Mouse (Mus musculus): ENCODE measurements around the gene Ypel3.

Gene Ypel3

DNA sequence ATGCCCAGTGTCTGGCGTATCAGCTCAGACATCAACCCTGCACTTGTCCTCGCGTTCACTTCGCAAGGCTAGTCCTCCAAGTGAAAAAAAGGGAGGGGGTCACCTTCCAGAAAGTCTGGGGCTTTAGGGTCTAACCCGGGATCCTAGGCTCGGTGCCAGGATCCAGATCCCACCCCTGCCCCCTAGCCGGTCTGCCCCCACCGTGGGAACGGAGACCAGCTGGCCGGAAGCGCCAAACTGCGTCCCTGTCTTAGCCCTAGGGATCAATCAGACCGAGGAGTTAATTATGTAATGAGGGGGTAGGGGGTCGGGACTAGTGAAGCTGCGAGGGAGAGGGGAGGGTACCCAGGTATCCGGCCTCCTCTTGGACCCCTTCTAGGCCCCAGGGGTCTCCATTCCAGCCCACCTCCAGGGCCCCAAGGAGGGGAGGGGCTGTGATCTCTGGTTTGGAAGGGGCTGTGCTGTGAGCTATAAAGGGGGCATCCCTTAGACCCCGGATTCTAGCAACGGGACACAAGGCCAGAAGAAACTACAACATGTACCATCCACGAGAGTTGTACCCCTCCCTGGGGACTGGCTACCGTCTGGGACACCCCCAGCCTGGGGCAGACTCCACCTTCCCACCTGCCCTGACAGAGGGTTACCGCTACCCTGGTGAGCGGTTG, 4.3 kb downstream of the Ypel3 start, which contains the start of gene Tbx6:
Tbx6 (plus strand) TSS at position 513 of the 665 bp plus-strand sequence.
- peaks cover 82% of the 10 kb centered on the region for H3K4me1 ChIP-seq (replicated peaks; ENCODE audit: low read depth, low read length)
- no peaks in the 10 kb centered on the region for H3K9me3 ChIP-seq (ENCODE audit: low read length)
- no peaks in the 10 kb centered on the region for H3K27me3 ChIP-seq (ENCODE audit: insufficient read depth, low read length)
- peak within 1 kb of the TSS; percentile 55 for H3K4me3 ChIP-seq (replicated peaks; ENCODE audit: low read length)
- H3K36me3 ChIP-seq (ENCODE audit: insufficient read depth, low read length): peaks cover 59% of the 10 kb centered on the region
- TF ChIP-seq NANOG (IDR thresholded peaks at IDR 0.05; ENCODE audit: borderline replicate concordance, low read length): no peak

DNA sequence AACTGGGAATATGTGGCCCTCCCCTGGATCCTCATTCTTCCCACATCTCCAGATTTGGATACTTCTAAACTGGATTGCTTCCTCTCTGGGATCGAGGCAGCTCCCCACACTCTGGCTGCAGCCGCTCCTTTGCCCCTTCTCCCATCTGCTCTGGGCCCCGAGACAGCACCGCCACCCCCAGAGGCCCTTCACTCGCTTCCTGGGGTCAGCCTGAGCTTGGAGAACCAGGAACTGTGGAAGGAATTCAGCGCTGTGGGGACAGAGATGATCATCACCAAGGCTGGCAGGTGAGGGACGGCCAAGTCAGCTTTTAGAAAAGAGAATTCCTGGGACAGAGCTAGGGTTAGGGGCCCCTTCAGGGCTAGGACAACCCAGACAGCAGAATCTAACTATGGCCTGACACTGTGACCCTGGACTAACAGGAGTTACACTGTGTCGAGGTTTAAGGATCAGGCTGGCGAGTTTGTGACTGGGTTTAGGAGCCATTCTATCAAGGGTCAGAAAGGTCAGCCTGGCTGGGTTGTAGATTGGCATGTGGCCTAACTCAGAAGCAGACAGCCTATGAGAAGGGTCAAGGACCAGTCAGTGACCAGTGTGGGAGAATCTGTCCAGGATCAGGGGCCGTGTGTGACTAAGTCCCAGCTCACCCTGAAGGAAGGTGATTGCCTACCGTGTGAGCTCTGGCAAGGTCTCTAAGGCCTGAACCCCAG, 5.1 kb downstream of the Ypel3 start:
- Histone ChIP-seq H3K4me3 (replicated peaks; ENCODE audit: low read length) (peak overlapping the region; percentile 55; the same call in 1 of the 2 replicates), H3K36me3 (ENCODE audit: insufficient read depth, low read length) (peaks cover 66% of the 10 kb centered on the region), H3K27me3 (ENCODE audit: insufficient read depth, low read length) (no peaks in the 10 kb centered on the region), H3K9me3 (ENCODE audit: low read length) (no peaks in the 10 kb centered on the region), H3K4me1 (replicated peaks; ENCODE audit: low read depth, low read length) (peaks cover 85% of the 10 kb centered on the region)
- TF ChIP-seq CTCF (conservative IDR thresholded peaks at IDR 0.05; ENCODE audit: low read length) (no peak), NANOG (IDR thresholded peaks at IDR 0.05; ENCODE audit: borderline replicate concordance, low read length) (no peak), POU5F1 (IDR thresholded peaks at IDR 0.05; ENCODE audit: borderline replicate concordance, low read length) (no peak)

GRCm38 (mm10) chr7:126782693-126783092, 5.9 kb downstream of the Ypel3 start:
- Histone ChIP-seq H3K9me3 (ENCODE audit: low read length) (no peaks in the 10 kb centered on the region), H3K4me1 (replicated peaks; ENCODE audit: low read depth, low read length) (peaks cover 87% of the 10 kb centered on the region), H3K36me3 (ENCODE audit: insufficient read depth, low read length) (peaks cover 74% of the 10 kb centered on the region), H3K27me3 (ENCODE audit: insufficient read depth, low read length) (no peaks in the 10 kb centered on the region), H3K4me3 (replicated peaks; ENCODE audit: low read length) (no peak overlapping the region)
- TF ChIP-seq CTCF (conservative IDR thresholded peaks at IDR 0.05; ENCODE audit: low read length): no peak
- no peak for TF ChIP-seq POU5F1 (IDR thresholded peaks at IDR 0.05; ENCODE audit: borderline replicate concordance, low read length)
- TF ChIP-seq NANOG (IDR thresholded peaks at IDR 0.05; ENCODE audit: borderline replicate concordance, low read length): no peak

DNA sequence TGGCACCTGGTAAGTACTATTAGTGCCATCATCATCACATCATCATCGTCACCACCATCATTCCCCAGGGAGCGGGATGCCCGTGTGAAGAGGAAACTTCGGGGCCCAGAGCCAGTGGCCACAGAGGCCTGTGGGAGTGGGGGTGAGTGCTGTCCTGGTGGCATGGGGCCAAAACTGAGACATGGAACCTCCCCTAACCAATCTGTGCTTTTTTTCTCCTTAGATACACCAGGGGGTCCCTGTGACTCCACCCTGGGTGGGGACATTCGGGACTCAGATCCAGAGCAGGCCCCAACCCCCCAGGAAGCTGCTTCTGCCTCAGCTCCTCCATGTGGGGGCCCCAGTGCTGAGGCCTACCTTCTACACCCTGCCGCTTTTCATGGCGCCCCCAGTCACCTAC, 7.7 kb downstream of the Ypel3 start:
- peaks cover 89% of the 10 kb centered on the region for H3K4me1 ChIP-seq (replicated peaks; ENCODE audit: low read depth, low read length)
- no peaks in the 10 kb centered on the region for H3K27me3 ChIP-seq (ENCODE audit: insufficient read depth, low read length)
- no peaks in the 10 kb centered on the region for H3K9me3 ChIP-seq (ENCODE audit: low read length)
- H3K4me3 ChIP-seq (replicated peaks; ENCODE audit: low read length): no peak overlapping the region; the same call in 1 of the 2 replicates
- no peak for TF ChIP-seq CTCF (conservative IDR thresholded peaks at IDR 0.05; ENCODE audit: low read length)
- no peak for TF ChIP-seq NANOG (IDR thresholded peaks at IDR 0.05; ENCODE audit: borderline replicate concordance, low read length)
- no peak for TF ChIP-seq POU5F1 (IDR thresholded peaks at IDR 0.05; ENCODE audit: borderline replicate concordance, low read length)
- peaks cover 76% of the 10 kb centered on the region for H3K36me3 ChIP-seq (ENCODE audit: insufficient read depth, low read length)

DNA sequence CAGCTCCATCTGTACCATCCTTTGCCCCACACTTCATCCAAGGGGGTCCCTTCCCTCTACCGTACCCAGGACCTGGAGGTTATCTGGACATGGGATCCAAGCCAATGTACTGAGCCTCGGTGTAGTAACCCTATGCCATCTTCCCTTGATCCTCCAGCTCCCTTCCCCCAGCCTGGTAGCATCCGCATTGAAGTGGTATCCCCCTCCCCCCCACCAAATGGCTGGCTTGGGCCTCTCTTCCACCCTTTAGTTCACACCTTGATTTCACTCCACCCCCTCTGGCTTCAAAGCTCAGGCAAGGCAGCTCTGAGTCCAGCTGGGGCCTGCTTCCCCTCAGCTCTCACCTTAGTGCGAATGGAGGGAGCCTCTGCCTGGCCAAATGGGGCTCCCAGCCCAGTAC, 8.3 kb downstream of the Ypel3 start:
- no peak for TF ChIP-seq CTCF (conservative IDR thresholded peaks at IDR 0.05; ENCODE audit: low read length)
- TF ChIP-seq NANOG (IDR thresholded peaks at IDR 0.05; ENCODE audit: borderline replicate concordance, low read length): no peak
- no peak for TF ChIP-seq POU5F1 (IDR thresholded peaks at IDR 0.05; ENCODE audit: borderline replicate concordance, low read length)

DNA sequence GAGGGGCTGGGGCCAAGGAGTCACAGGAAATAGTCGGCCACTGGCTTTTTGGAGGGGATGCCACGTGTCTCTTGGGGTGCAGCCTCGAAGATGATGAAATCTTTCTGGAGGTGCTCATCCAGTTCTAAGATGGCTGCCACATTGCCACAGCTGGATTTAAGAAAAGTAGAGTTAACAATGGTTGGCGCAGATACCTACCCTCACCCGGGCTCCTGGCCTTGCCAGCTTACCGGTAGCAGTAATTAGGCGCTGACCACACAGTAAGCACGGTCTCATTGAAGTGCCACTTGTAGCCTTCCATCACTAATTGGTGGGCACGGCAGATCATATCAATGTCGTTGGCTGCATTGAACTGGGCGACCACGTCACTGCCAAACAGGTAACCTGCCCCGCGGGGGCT, 9.4 kb downstream of the Ypel3 start:
- Histone ChIP-seq H3K4me1 (replicated peaks; ENCODE audit: low read depth, low read length) (peaks cover 91% of the 10 kb centered on the region), H3K9me3 (ENCODE audit: low read length) (no peaks in the 10 kb centered on the region), H3K36me3 (ENCODE audit: insufficient read depth, low read length) (peaks cover 91% of the 10 kb centered on the region), H3K4me3 (replicated peaks; ENCODE audit: low read length) (no peak overlapping the region), H3K27me3 (ENCODE audit: insufficient read depth, low read length) (no peaks in the 10 kb centered on the region)
- TF ChIP-seq CTCF (conservative IDR thresholded peaks at IDR 0.05; ENCODE audit: low read length) (no peak), POU5F1 (IDR thresholded peaks at IDR 0.05; ENCODE audit: borderline replicate concordance, low read length) (no peak), NANOG (IDR thresholded peaks at IDR 0.05; ENCODE audit: borderline replicate concordance, low read length) (no peak)

More for the DNA sequence above, 8.3 kb downstream of the Ypel3 start:
- Histone ChIP-seq H3K4me1 (replicated peaks; ENCODE audit: low read depth, low read length) (peaks cover 90% of the 10 kb centered on the region), H3K4me3 (replicated peaks; ENCODE audit: low read length) (no peak overlapping the region), H3K27me3 (ENCODE audit: insufficient read depth, low read length) (no peaks in the 10 kb centered on the region), H3K9me3 (ENCODE audit: low read length) (no peaks in the 10 kb centered on the region), H3K36me3 (ENCODE audit: insufficient read depth, low read length) (peaks cover 82% of the 10 kb centered on the region)

- TF ChIP-seq CTCF (conservative IDR thresholded peaks at IDR 0.05; ENCODE audit: low read length) (no peak), NANOG (IDR thresholded peaks at IDR 0.05; ENCODE audit: borderline replicate concordance, low read length) (no peak), POU5F1 (IDR thresholded peaks at IDR 0.05; ENCODE audit: borderline replicate concordance, low read length) (no peak)
- Histone ChIP-seq H3K4me3 (replicated peaks; ENCODE audit: low read length) (0 out of 2 replicates have a peak overlapping the region, but pooled peaks have one; percentile 8), H3K36me3 (ENCODE audit: insufficient read depth, low read length) (peaks cover 75% of the 10 kb centered on the region), H3K9me3 (ENCODE audit: low read length) (no peaks in the 10 kb centered on the region), H3K4me1 (replicated peaks; ENCODE audit: low read depth, low read length) (peaks cover 84% of the 10 kb centered on the region), H3K27me3 (ENCODE audit: insufficient read depth, low read length) (no peaks in the 10 kb centered on the region)
Measured at GRCm38 (mm10) chr7:126789141-126789540, 12.4 kb downstream of the Ypel3 start.

GRCm38 (mm10) chr7:126791851-126792720, 15.3 kb downstream of the Ypel3 start, which contains the start of gene Ppp4c:
Ppp4c (minus strand) TSS chr7:126792496.
- TF ChIP-seq NANOG (IDR thresholded peaks at IDR 0.05; ENCODE audit: borderline replicate concordance, low read length) (no peak), POU5F1 (IDR thresholded peaks at IDR 0.05; ENCODE audit: borderline replicate concordance, low read length) (no peak), CTCF (conservative IDR thresholded peaks at IDR 0.05; ENCODE audit: low read length) (no peak)
- Histone ChIP-seq H3K4me3 (replicated peaks; ENCODE audit: low read length) (peak within 1 kb of the TSS; percentile 98), H3K9me3 (ENCODE audit: low read length) (no peaks in the 10 kb centered on the region), H3K36me3 (ENCODE audit: insufficient read depth, low read length) (peaks cover 75% of the 10 kb centered on the region), H3K4me1 (replicated peaks; ENCODE audit: low read depth, low read length) (peaks cover 83% of the 10 kb centered on the region), H3K27me3 (ENCODE audit: insufficient read depth, low read length) (no peaks in the 10 kb centered on the region)
